Mouse (Mus musculus): ENCODE measurements at regions not wholly inside any gene's neighbourhood (a gene's known extent, or its start where the extent isn't known, plus 50 kb on each side); places are given as distances from the start of the nearest gene placed in this dataset.

DNA sequence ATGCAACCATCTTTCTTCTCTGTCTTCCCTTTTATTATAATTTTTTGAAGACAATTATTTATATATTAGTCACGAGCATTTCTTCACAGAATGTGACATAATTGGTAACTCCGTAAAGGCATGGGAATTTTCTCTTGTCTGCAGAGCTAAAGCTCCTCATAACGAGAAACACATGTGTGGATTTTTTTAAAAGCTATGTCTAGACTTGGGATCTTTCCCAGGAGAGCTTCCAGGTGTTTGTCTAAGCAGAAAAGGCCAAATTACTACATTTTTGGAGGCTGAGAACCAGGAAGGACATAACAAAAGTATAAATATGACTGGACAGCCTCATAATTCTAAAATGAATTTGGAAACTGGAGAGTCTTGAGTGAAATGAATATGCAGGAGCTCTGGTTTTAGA lies 125.2 kb upstream of the Tmc3 start:
- no peak for TF ChIP-seq CTCF (IDR thresholded peaks at IDR 0.05 in 2 of 3, conservative IDR thresholded peaks at IDR 0.05 in 1 of 3; ENCODE audit: control insufficient read depth in 1 of 3, insufficient read depth in 1 of 3, low read depth in 2 of 3, low read length in 3 of 3, poor library complexity in 1 of 3, severe bottlenecking in 1 of 3)
- no peak for TF ChIP-seq MAX (IDR thresholded peaks at IDR 0.05; ENCODE audit: low read length)
- TF ChIP-seq KAT2A (conservative IDR thresholded peaks at IDR 0.05; ENCODE audit: low read depth, low read length) = no peak
- TF ChIP-seq EP300 (IDR thresholded peaks at IDR 0.05; ENCODE audit: low read depth in 1 of 2, low read length in 2 of 2) = no peak
- no peak for TF ChIP-seq JUND (IDR thresholded peaks at IDR 0.05; ENCODE audit: low read depth, low read length)
- no peak for TF ChIP-seq CHD2 (IDR thresholded peaks at IDR 0.05; ENCODE audit: low read length)
- no peak for TF ChIP-seq POLR2A (IDR thresholded peaks at IDR 0.05; ENCODE audit: control insufficient read depth in 1 of 2, insufficient read depth in 1 of 2, low read depth in 1 of 2, low read length in 2 of 2, poor library complexity in 1 of 2)
- TF ChIP-seq MAFK (IDR thresholded peaks at IDR 0.05; ENCODE audit: borderline replicate concordance, low read depth, low read length) = no peak
